Comparison of ENCODE assay signal across 29 mouse cellular contexts in the genomic region with DNA sequence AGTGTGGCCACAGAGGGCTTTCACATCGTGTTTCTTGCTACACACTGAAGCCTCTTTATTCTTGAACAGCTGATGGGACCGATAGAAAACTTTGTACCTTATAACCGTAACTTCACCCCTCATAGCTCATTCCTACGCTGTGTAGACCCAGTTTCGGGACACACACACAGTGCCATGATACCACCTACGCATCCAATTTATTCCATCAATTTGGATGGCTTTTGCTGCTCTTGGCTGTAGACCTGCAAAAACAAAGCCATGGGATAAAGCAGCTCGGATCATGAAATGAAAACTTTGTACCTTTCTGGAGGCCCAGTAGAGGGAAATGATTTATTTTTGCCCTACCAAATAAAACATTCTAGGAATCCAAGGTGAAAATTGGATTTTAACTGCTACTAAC.
"Had no signal": no experiment of that assay in that cellular context is flagged by ENCODE, and none has a peak within 500 bp of the region (broad histone marks: within the 10 kb centered on the region; RNA-seq: fewer than 3 reads in every experiment).

No protein-coding gene starts in this region.

- ATAC-seq: forebrain, embryonic 13.5 days; forebrain, embryonic 14.5 days; forebrain, embryonic 15.5 days; forebrain, embryonic 16.5 days; forebrain, postnatal 0 days had no signal

- H3K27me3 ChIP-seq: embryonic facial prominence, embryonic 12.5 days; embryonic facial prominence, embryonic 13.5 days; embryonic facial prominence, embryonic 15.5 days; forebrain, embryonic 12.5 days; forebrain, embryonic 13.5 days; forebrain, embryonic 15.5 days had no signal

- H3K4me3 ChIP-seq: embryonic facial prominence, embryonic 10.5 days; embryonic facial prominence, embryonic 12.5 days; embryonic facial prominence, embryonic 13.5 days; embryonic facial prominence, embryonic 15.5 days; erythroblast, embryonic 14.5 days; forebrain, embryonic 10.5 days; forebrain, embryonic 12.5 days; forebrain, embryonic 13.5 days; forebrain, embryonic 15.5 days; gastrocnemius, adult 2 months; heart, adult 2 months had no signal

- H3K27ac ChIP-seq: embryonic facial prominence, embryonic 10.5 days; embryonic facial prominence, embryonic 12.5 days; embryonic facial prominence, embryonic 13.5 days; embryonic facial prominence, embryonic 15.5 days; forebrain, embryonic 10.5 days; forebrain, embryonic 12.5 days; forebrain, embryonic 13.5 days; forebrain, embryonic 15.5 days; gastrocnemius, adult 2 months; heart, adult 2 months had no signal

- H3K36me3 ChIP-seq: embryonic facial prominence, embryonic 10.5 days; embryonic facial prominence, embryonic 12.5 days; embryonic facial prominence, embryonic 13.5 days; embryonic facial prominence, embryonic 15.5 days; forebrain, embryonic 10.5 days; forebrain, embryonic 12.5 days; forebrain, embryonic 15.5 days had no signal

- DNase-seq: cerebellum, adult 2 months; cerebellum, adult 8-10 months; cerebellum, adult 9-10 months; cerebellum, adult 9-11 months; cerebellum, postnatal 10 days; cerebellum, postnatal 14 days; cerebellum, postnatal 25 days; cerebellum, postnatal 36 days; embryo, embryonic 11 days; forebrain, postnatal 0 days; gastrocnemius, adult 2 months; gastrocnemius, postnatal 10 days; gastrocnemius, postnatal 14 days; gastrocnemius, postnatal 25 days; gastrocnemius, postnatal 36 days; heart, adult 11 months; heart, adult 18-20 months; heart, adult 2 months had no signal

- H3K4me1 ChIP-seq: embryonic facial prominence, embryonic 10.5 days; embryonic facial prominence, embryonic 12.5 days; embryonic facial prominence, embryonic 13.5 days; forebrain, embryonic 10.5 days; forebrain, embryonic 12.5 days; forebrain, embryonic 13.5 days; forebrain, embryonic 15.5 days had no signal
